8 mouse cellular contexts compared by ENCODE assay signal in genomic region chr7:143294690-143295355, GRCm38 (mm10).
A peak's percentile ranks its signal among the peaks of the same experiment; 100 is the strongest.
DNase-seq lines count a peak whose midpoint lies in the region; ATAC-seq and TF ChIP-seq lines count a peak whose summit lies in the region.

No protein-coding gene starts in this region.

- TF ChIP-seq POLR2A in CH12.LX (IDR thresholded peaks at IDR 0.05; ENCODE audit: low read depth, low read length) = no peak

- H3K4me2 ChIP-seq in heart, embryonic 13.5 days = peak overlapping the region; percentile 67
- H3K4me2 ChIP-seq in CH12.LX (ENCODE audit: insufficient read depth, low read depth, poor library complexity, severe bottlenecking) = peak overlapping the region; percentile 45
- H3K4me2 ChIP-seq in forebrain, embryonic 14.5 days (ENCODE audit: low read length) = peak overlapping the region; percentile 49
- peak overlapping the region; percentile 68 for H3K4me2 ChIP-seq in liver, embryonic 15.5 days

- peaks cover 52% of the 10 kb centered on the region for H3K79me2 ChIP-seq in CH12.LX (replicated peaks; ENCODE audit: control insufficient read depth, extremely low read depth, insufficient read depth, poor library complexity, severe bottlenecking)

- peak overlapping the region; percentile 73 for H3K4me3 ChIP-seq in heart, embryonic 13.5 days
- peak overlapping the region; percentile 70 to 86 (median 81) for H3K4me3 ChIP-seq in CH12.LX (replicated peaks in 1 of 3; ENCODE audit: low read depth in 2 of 3, low read length in 2 of 3, poor library complexity in 1 of 3)
- peak overlapping the region; percentile 46 for H3K4me3 ChIP-seq in forebrain, embryonic 14.5 days (ENCODE audit: low read depth, low read length)
- peak overlapping the region; percentile 66 for H3K4me3 ChIP-seq in liver, embryonic 15.5 days (replicated peaks)

- H3K9me3 ChIP-seq in heart, embryonic 13.5 days = peaks cover 15% of the 10 kb centered on the region; the same call in 1 of the 2 replicates
- no peaks in the 10 kb centered on the region for H3K9me3 ChIP-seq in CH12.LX (replicated peaks; ENCODE audit: low read length)
- no peaks in the 10 kb centered on the region; the same call in 1 of the 2 replicates for H3K9me3 ChIP-seq in forebrain, embryonic 14.5 days (replicated peaks; ENCODE audit: control insufficient read depth, low read length)
- H3K9me3 ChIP-seq in liver, embryonic 15.5 days (replicated peaks) = no peaks in the 10 kb centered on the region

- TF ChIP-seq CTCF in CH12.LX (conservative IDR thresholded peaks at IDR 0.05 in 1 of 2, IDR thresholded peaks at IDR 0.05 in 1 of 2; ENCODE audit: low read depth in 2 of 2, low read length in 2 of 2) = no peak

- no peaks in the 10 kb centered on the region for H3K27me3 ChIP-seq in heart, embryonic 13.5 days (replicated peaks)
- H3K27me3 ChIP-seq in CH12.LX (replicated peaks) = no peaks in the 10 kb centered on the region
- no peaks in the 10 kb centered on the region for H3K27me3 ChIP-seq in forebrain, embryonic 14.5 days (replicated peaks; ENCODE audit: control insufficient read depth, insufficient read depth, low read length)
- no peaks in the 10 kb centered on the region for H3K27me3 ChIP-seq in liver, embryonic 15.5 days

- TF ChIP-seq EP300 in CH12.LX (IDR thresholded peaks at IDR 0.05; ENCODE audit: low read length) = no peak

- peak overlapping the region; percentile 89 for H3K9ac ChIP-seq in heart, embryonic 13.5 days
- peak overlapping the region; percentile 78 for H3K9ac ChIP-seq in CH12.LX (ENCODE audit: insufficient read depth, low read depth)
- peak overlapping the region; percentile 68 for H3K9ac ChIP-seq in forebrain, embryonic 14.5 days (ENCODE audit: low read length)
- H3K9ac ChIP-seq in liver, embryonic 15.5 days = peak overlapping the region; percentile 63

- peaks cover 43% of the 10 kb centered on the region for H3K4me1 ChIP-seq in heart, embryonic 13.5 days
- peaks cover 3 to 17% of the 10 kb centered on the region in 2 experiments; a peak in 2 of 4 replicates for H3K4me1 ChIP-seq in CH12.LX (ENCODE audit: control insufficient read depth in 1 of 2, insufficient read depth in 2 of 2)
- peaks cover 3% of the 10 kb centered on the region; the same call in 1 of the 2 replicates for H3K4me1 ChIP-seq in forebrain, embryonic 14.5 days (ENCODE audit: control insufficient read depth, insufficient read depth, low read length)
- H3K4me1 ChIP-seq in liver, embryonic 15.5 days (replicated peaks) = peaks cover 24% of the 10 kb centered on the region

- H3K27ac ChIP-seq in heart, embryonic 13.5 days (replicated peaks) = peak overlapping the region; percentile 86
- H3K27ac ChIP-seq in CH12.LX (ENCODE audit: insufficient read depth, low read depth) = peak overlapping the region; percentile 19; the same call in 1 of the 2 replicates
- H3K27ac ChIP-seq in forebrain, embryonic 14.5 days (ENCODE audit: low read depth, low read length) = peak overlapping the region; percentile 44; the same call in 1 of the 2 replicates
- H3K27ac ChIP-seq in liver, embryonic 15.5 days (replicated peaks) = peak overlapping the region; percentile 74; the same call in 1 of the 2 replicates

- TF ChIP-seq RAD21 in CH12.LX (IDR thresholded peaks at IDR 0.05; ENCODE audit: low read depth, low read length) = no peak

- in situ Hi-C loops in CH12.LX (cut with MboI; ENCODE audit: low pct_ligation_motif_present, low pct_unique_long_range_greater_than_20kb, low sequenced_read_pairs) = no loop called here

- no peak for DNase-seq in heart, adult 11 months
- DNase-seq in CH12.LX (ENCODE audit: extremely low read depth) = peak; percentile 24
- DNase-seq in forebrain, embryonic 14.5 days (ENCODE audit: low spot score) = no peak
- DNase-seq in T-cell, adult 2 months (ENCODE audit: low spot score) = no peak
- DNase-seq in adipocyte (ENCODE audit: low spot score) = no peak
- no peak for DNase-seq in adrenal gland, postnatal 10 days

- H3K36me3 ChIP-seq in heart, embryonic 13.5 days = peaks cover 29% of the 10 kb centered on the region
- peaks cover 7 to 13% of the 10 kb centered on the region in 2 experiments for H3K36me3 ChIP-seq in CH12.LX (replicated peaks in 1 of 2; ENCODE audit: control insufficient read depth in 1 of 2, insufficient read depth in 1 of 2, low read length in 1 of 2)
- no peaks in the 10 kb centered on the region for H3K36me3 ChIP-seq in forebrain, embryonic 14.5 days (ENCODE audit: control insufficient read depth, insufficient read depth, low read length)
- H3K36me3 ChIP-seq in liver, embryonic 15.5 days (replicated peaks) = no peaks in the 10 kb centered on the region

- dilution Hi-C loops in CH12.LX (cut with MboI; ENCODE audit: extremely low pct_ligation_motif_present, extremely low pct_unique_long_range_greater_than_20kb, low sequenced_read_pairs) = no loop called here

- no peak for ATAC-seq in heart, embryonic 13.5 days (ENCODE audit: extremely low read depth, insufficient number of reproducible peaks, low FRiP score, low TSS enrichment)
- ATAC-seq in forebrain, embryonic 14.5 days = no peak
- ATAC-seq in liver, embryonic 15.5 days (ENCODE audit: insufficient read depth) = no peak

- 45% methylated on average over 20 of the region's 20 CpGs for WGBS in heart, embryonic 13.5 days
- WGBS in forebrain, embryonic 14.5 days = 44% methylated on average over 20 of the region's 20 CpGs
- 40% methylated on average over 20 of the region's 20 CpGs for WGBS in liver, embryonic 15.5 days (ENCODE audit: insufficient replicate concordance)

TF ChIP-seq in CH12.LX, 34 proteins besides CTCF, POLR2A, EP300 and RAD21:
- TF ChIP-seq SIN3A (IDR thresholded peaks at IDR 0.05; ENCODE audit: low read length) = peak; percentile 28; the same call in 1 of the 2 replicates
- TF ChIP-seq JUN (IDR thresholded peaks at IDR 0.05; ENCODE audit: insufficient read depth, low read depth, low read length) = peak; percentile 56; the same call in 1 of the 2 replicates
- TF ChIP-seq MXI1 (IDR thresholded peaks at IDR 0.05; ENCODE audit: low read depth, low read length) = no peak
- TF ChIP-seq IRF4 (IDR thresholded peaks at IDR 0.05; ENCODE audit: low read depth, low read length) = peak; percentile 87
- TF ChIP-seq CHD1 (IDR thresholded peaks at IDR 0.05; ENCODE audit: low read depth, low read length) = no peak
- peak; percentile 84 for TF ChIP-seq JUND (conservative IDR thresholded peaks at IDR 0.05; ENCODE audit: low read depth, low read length)

Comparison
In these comparisons a context has a peak if more than half of its experiments do, and no peak if none do; other contexts are left out.
1. H3K27ac ChIP-seq: peak in every context shown above with its lines; median percentile 86 in heart, embryonic 13.5 days; 74 in liver, embryonic 15.5 days; 44 in forebrain, embryonic 14.5 days; 19 in CH12.LX.